Mouse (Mus musculus): Measurements from ENCODE around the gene Pkd2l1.

Gene Pkd2l1

DNA sequence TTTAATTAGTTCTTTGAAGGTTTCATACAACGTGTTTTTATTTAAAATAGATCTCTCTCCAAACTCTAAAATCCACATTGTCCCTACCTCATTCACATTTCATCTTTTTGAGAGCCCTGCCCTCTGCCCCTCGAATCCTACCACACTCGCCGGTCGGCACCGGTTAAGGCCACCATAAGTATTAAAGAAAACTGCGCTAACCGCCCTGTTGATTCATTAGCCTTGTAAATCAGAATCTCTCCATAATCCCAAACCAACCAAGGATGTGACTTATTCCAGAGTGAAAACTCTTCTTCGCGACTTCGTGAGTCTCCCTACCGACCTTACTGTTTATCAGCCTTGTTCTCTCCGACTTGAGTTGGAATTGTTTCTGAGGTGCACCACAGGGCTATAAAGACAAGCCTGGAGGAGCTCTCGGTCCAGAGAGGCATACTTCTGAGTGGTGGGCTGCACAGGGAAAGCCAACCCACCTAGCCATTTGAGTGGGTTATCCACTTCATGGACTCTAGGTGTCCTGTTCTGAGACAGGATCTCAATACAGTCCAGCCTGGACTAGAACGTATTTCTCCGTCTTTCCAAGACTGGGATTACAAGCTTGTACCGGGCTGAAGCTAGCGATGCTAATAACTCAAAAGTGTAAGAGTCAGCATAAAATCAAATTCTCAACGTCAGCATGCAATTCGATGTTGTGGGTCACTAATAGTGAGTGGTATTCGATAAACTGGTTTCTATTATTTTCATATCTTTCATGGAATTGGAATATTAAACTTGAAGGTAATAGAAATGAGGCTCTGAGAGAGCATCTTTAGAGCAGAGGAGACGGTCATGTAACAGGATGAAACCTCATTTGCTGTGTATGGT is 84.4 kb downstream of the Pkd2l1 start:
- peak in 1 of 2 experiments; percentile 18 for DNase-seq (ENCODE audit: inconsistent age in 2 of 2, low spot score in 1 of 2)

- peak; percentile 96 to 98 for DNase-seq (ENCODE audit: inconsistent age in 2 of 2, low spot score in 1 of 2)
Observed at GRCm38 (mm10) chr19:44106831-44107660, 85.2 kb downstream of the Pkd2l1 start, which contains the start of gene Chuk. Gene Chuk (minus strand): TSS chr19:44107480.

- DNase-seq (ENCODE audit: inconsistent age in 2 of 2, low spot score in 1 of 2): no peak
Observed at GRCm38 (mm10) chr19:44104393-44104792, 87.8 kb downstream of the Pkd2l1 start.

DNA sequence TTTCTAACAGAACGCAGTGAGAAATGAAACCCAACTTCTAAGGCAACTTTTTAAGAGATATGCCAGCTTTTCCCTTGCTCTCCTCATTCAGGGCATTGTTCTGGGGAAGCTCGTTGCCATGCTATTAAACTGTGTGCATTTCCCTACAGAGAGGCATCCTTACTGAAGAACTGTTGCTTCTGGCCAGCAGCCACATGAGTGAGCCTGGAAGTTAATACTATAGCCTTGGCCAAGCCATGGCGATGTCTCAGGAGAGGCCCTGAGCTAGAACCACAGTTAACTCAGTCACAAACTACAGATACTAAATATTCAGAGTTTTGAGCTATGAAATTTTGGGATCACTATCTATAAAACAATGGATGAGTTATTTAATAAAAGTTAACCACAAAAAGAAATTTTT is 89.2 kb downstream of the Pkd2l1 start:
- no peak for DNase-seq (ENCODE audit: inconsistent age in 2 of 2, low spot score in 1 of 2)

- no peak for DNase-seq (ENCODE audit: inconsistent age in 2 of 2, low spot score in 1 of 2)
Observed at GRCm38 (mm10) chr19:44100840-44101239, 91.4 kb downstream of the Pkd2l1 start.
